Mouse (Mus musculus): ENCODE data around the gene Krt34. TPM values are rescaled to one million over a fixed set of nuclear protein-coding genes. Genes with fewer than 3 reads are reported as not detected.

Gene Krt34
- not detected in 2 replicates for polyA plus RNA-seq (2012; rRNA removed)

GRCm38 (mm10) chr11:100041454-100041853, at the start of gene Krt34:
Gene Krt34 (minus strand): TSS chr11:100041554.

GRCm38 (mm10) chr11:100087861-100088260, 46.5 kb upstream of the Krt34 start, which contains the start of gene Krt32:
Gene Krt32 (minus strand): TSS chr11:100088226.

GRCm38 (mm10) chr11:100050451-100050850, 9.1 kb upstream of the Krt34 start, which contains the start of gene Krt31:
Gene Krt31 (minus strand): TSS chr11:100050551.

GRCm38 (mm10) chr11:100029768-100030167, 11.6 kb downstream of the Krt34 start, which contains the start of gene Krt33b:
Gene Krt33b (minus strand): TSS chr11:100029868.

GRCm38 (mm10) chr11:100016112-100016511, 25.2 kb downstream of the Krt34 start, which contains the start of gene Krt33a:
Gene Krt33a (minus strand): TSS chr11:100016212.

GRCm38 (mm10) chr11:99993620-99994383, 47.6 kb downstream of the Krt34 start, which contains the start of gene Krtap17-1:
Gene Krtap17-1 (minus strand): TSS chr11:99993994.

Other genes starting within 250 kb of the Krt34 start
- gene Gm11596, start 248.1 kb downstream of the Krt34 start, polyA plus RNA-seq (2012; rRNA removed) = not detected in 2 replicates
- 0.33 TPM in 1 of 2 replicates, not detected in the other for gene Gm11569, start 242.6 kb downstream of the Krt34 start, polyA plus RNA-seq (2012; rRNA removed)
- gene Gm11554, start 237.1 kb downstream of the Krt34 start, polyA plus RNA-seq (2012; rRNA removed) = not detected in 2 replicates
- gene Krtap4-13, start 231.7 kb downstream of the Krt34 start, polyA plus RNA-seq (2012; rRNA removed) = not detected in 2 replicates
- gene Gm11564, start 225.9 kb downstream of the Krt34 start, polyA plus RNA-seq (2012; rRNA removed) = not detected in 2 replicates
- not detected in 2 replicates for gene 2300003K06Rik, start 203.5 kb downstream of the Krt34 start, polyA plus RNA-seq (2012; rRNA removed)
- 0.13 TPM in 1 of 2 replicates, not detected in the other for gene Krtap4-16, start 189.9 kb downstream of the Krt34 start, polyA plus RNA-seq (2012; rRNA removed)
- gene Gm11568, start 183.6 kb downstream of the Krt34 start, polyA plus RNA-seq (2012; rRNA removed) = not detected in 2 replicates
- gene Gm11559, start 177.1 kb downstream of the Krt34 start, polyA plus RNA-seq (2012; rRNA removed) = not detected in 2 replicates
- gene Krtap9-1, start 168.2 kb downstream of the Krt34 start, polyA plus RNA-seq (2012; rRNA removed) = not detected in 2 replicates
- gene Gm11567, start 162.4 kb downstream of the Krt34 start, polyA plus RNA-seq (2012; rRNA removed) = not detected in 2 replicates
- gene Krtap31-1, start 133.6 kb downstream of the Krt34 start, polyA plus RNA-seq (2012; rRNA removed) = not detected in 2 replicates
- gene Gm11565, start 126.8 kb downstream of the Krt34 start, polyA plus RNA-seq (2012; rRNA removed) = not detected in 2 replicates
- gene Krtap31-2, start 105.3 kb downstream of the Krt34 start, polyA plus RNA-seq (2012; rRNA removed) = not detected in 2 replicates
- gene Krtap9-5, start 93.1 kb downstream of the Krt34 start, polyA plus RNA-seq (2012; rRNA removed) = not detected in 2 replicates
- not detected in 2 replicates for gene Krtap29-1, start 62.5 kb downstream of the Krt34 start, polyA plus RNA-seq (2012; rRNA removed)
- gene Krtap16-1, start 55.0 kb downstream of the Krt34 start, polyA plus RNA-seq (2012; rRNA removed) = not detected in 2 replicates
- 0.32 TPM in 1 of 2 replicates, not detected in the other for gene Krtap17-1, start 47.6 kb downstream of the Krt34 start, polyA plus RNA-seq (2012; rRNA removed)
- not detected in 2 replicates for gene Krt33a, start 25.3 kb downstream of the Krt34 start, polyA plus RNA-seq (2012; rRNA removed)
- not detected in 2 replicates for gene Krt33b, start 11.7 kb downstream of the Krt34 start, polyA plus RNA-seq (2012; rRNA removed)
- not detected in 2 replicates for gene Krt31, start 9.0 kb upstream of the Krt34 start, polyA plus RNA-seq (2012; rRNA removed)
- not detected in 2 replicates for gene Krt32, start 46.7 kb upstream of the Krt34 start, polyA plus RNA-seq (2012; rRNA removed)
- not detected in 2 replicates for gene Krt35, start 54.7 kb upstream of the Krt34 start, polyA plus RNA-seq (2012; rRNA removed)
- 0.98 and 1.9 TPM in 2 replicates for gene Krt36, start 64.1 kb upstream of the Krt34 start, polyA plus RNA-seq (2012; rRNA removed)
- 0.08 and 0.31 TPM in 2 replicates for gene Krt13, start 80.0 kb upstream of the Krt34 start, polyA plus RNA-seq (2012; rRNA removed)
- gene Krt15, start 94.4 kb upstream of the Krt34 start, polyA plus RNA-seq (2012; rRNA removed) = 0.41 and 0.70 TPM in 2 replicates
- gene Krt19, start 107.1 kb upstream of the Krt34 start, polyA plus RNA-seq (2012; rRNA removed) = 4,854 and 4,867 TPM in 2 replicates
- gene Krt9, start 151.7 kb upstream of the Krt34 start, polyA plus RNA-seq (2012; rRNA removed) = not detected in 2 replicates
- gene Krt14, start 166.0 kb upstream of the Krt34 start, polyA plus RNA-seq (2012; rRNA removed) = 1.2 and 1.8 TPM in 2 replicates
- gene Krt16, start 207.3 kb upstream of the Krt34 start, polyA plus RNA-seq (2012; rRNA removed) = 0.43 TPM in 1 of 2 replicates, not detected in the other
- gene Krt17, start 219.5 kb upstream of the Krt34 start, polyA plus RNA-seq (2012; rRNA removed) = 15.9 and 16.8 TPM in 2 replicates
- 0.14 TPM in 1 of 2 replicates, not detected in the other for gene Krt42, start 228.3 kb upstream of the Krt34 start, polyA plus RNA-seq (2012; rRNA removed)

Measured in colon, adult 2 months (tissue).